Mouse (Mus musculus) stomach, adult 2 months (tissue): ENCODE results near the gene Colq. TPM values are rescaled to one million over a fixed set of nuclear protein-coding genes. Genes with fewer than 3 reads are reported as not detected.

ENCODE experiments used
- polyA plus RNA-seq: library from polyadenylated mRNA; depleted of rRNA; stranded (reverse); fragments of >200 nt; gene quantifications from 2 replicates; pipeline ENCODE4 v1.2.3, GENCODE M21; 2012; rRNA removed

Gene Colq
- 0.55 and 0.57 TPM in 2 replicates for polyA plus RNA-seq

DNA sequence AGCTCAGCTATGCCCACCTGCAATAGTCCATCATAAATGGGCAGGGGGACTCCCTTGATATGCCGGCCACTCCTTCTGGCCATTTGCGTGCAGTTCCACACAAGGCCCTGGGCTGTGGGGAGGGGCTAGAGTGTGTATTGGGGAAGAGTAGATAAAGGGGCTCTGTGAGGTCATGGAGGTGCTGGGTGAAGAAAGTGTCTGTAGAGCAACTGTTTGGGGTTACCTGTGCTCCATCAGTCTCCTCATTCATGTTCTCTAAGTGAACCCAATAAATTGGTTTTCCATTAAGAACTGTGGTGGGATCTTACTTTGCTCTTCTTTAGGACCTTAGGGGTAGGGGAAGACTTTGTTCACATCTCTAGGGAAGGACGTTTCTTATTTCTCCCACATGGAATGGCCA lies at the start of gene Colq:
Colq (minus strand) TSS at position 101 of the 400 bp plus-strand sequence.

DNA sequence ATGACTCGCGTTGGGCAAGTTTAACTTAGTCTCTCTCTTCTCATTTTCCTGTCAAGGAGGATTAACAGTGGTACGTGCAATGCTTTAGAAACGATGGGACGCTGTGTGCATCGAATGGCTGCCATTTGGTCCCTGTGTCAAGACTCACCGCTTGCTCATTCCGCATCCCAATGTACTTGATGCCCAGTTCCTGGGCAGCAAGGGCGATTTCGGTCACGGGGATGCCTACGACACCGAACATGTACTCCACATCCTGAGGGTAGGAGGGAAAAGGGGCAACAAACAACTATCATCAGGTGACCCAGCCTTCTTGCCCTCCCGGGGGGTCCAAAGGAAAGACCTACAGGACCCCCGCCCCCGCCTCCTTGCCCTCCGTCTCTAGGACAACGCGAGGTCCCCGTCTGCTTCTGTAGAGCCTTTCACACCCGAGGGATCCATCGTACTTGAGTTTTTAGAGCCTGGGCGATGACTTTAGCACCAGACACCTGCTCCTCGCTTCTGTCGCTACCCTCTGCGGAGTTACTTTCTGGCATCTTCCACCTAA lies 49.3 kb upstream of the Colq start, which contains the start of gene Gm49387:
Gm49387 (minus strand) TSS at position 533 of the 544 bp plus-strand sequence.

GRCm38 (mm10) chr14:31494975-31495455 lies 96.1 kb downstream of the Colq start, which contains the start of gene Mettl6:
Mettl6 (minus strand) TSS chr14:31495040.

DNA sequence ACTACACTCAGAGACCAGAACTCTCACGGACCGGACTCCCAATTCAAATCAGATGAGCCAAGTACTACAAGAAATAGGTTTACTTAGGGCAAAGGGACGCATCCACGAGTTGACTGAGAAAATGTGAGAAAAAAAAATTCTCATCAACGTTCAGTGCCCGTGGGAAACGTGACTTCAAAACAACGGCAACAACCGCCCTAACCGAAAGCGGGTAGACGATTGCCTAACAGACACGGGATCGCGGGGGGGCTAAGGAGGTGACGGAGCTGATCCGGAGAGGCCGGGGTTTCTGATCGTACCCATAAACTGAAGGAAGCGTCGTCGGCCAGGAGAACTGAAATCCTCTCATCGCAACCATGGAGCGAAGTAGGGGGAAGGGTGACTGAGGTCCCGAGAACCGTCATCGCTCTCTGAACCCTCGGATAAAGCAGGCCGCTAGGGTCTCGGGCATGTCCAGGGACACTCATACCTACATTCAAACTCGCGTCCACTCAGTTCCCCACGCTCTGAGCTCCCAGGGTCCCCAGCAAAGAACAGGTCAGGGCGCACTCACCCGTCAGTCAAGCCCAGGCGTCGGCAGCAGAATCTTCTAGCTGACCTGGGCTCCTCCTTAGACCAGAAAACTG lies 96.7 kb downstream of the Colq start, which contains the start of gene Eaf1:
Eaf1 (plus strand) TSS at position 51 of the 626 bp plus-strand sequence.

Other genes with a start within 250 kb of the Colq start
- gene Sh3bp5, start 155.3 kb downstream of the Colq start, polyA plus RNA-seq, result 1.4 TPM in 2 replicates
- 19.3 and 20.4 TPM in 2 replicates for gene Eaf1, start 96.9 kb downstream of the Colq start, polyA plus RNA-seq
- gene Mettl6, start 96.3 kb downstream of the Colq start, polyA plus RNA-seq, result 0.73 and 1.1 TPM in 2 replicates
- not detected in 2 replicates for gene Gm49387, start 49.5 kb upstream of the Colq start, polyA plus RNA-seq
- 5.2 and 6.4 TPM in 2 replicates for gene Btd, start 49.7 kb upstream of the Colq start, polyA plus RNA-seq
- 1.0 and 2.9 TPM in 2 replicates for gene Hacl1, start 49.9 kb upstream of the Colq start, polyA plus RNA-seq
- gene Ankrd28, start 239.3 kb upstream of the Colq start, polyA plus RNA-seq, result 0.98 and 2.6 TPM in 2 replicates